Mouse (Mus musculus) layer of hippocampus, adult 2 months (tissue): ENCODE results near the gene Fam196b. TPM values are rescaled to one million over a fixed set of nuclear protein-coding genes. Genes with fewer than 3 reads are reported as not detected.
A peak's percentile ranks its signal among the peaks of the same experiment; 100 is the strongest.

ENCODE experiments used
- DNase-seq, 2 experiments: peaks; one replicate each; pipeline ENCODE4 v3.0.0; 2022; ENCODE audit warnings: low spot score in 2 of 2
- H3K27ac ChIP-seq: fragments of 200-600 bp; 2 replicates; pipeline ENCODE4 v1.8.1; 2022
- H3K4me3 ChIP-seq: fragments of 200-600 bp; 2 replicates; pipeline ENCODE4 v1.8.1; 2022; ENCODE audit warnings: mild to moderate bottlenecking
- CTCF ChIP-seq: fragments of 200-600 bp; conservative IDR thresholded peaks from 2 replicates; pipeline ENCODE4 v1.8.1; 2022; ENCODE audit warnings: antibody characterized with exemption, mild to moderate bottlenecking, moderate library complexity
- long read RNA-seq, 2 experiments: library from polyadenylated mRNA; stranded (forward); transcript quantifications; one replicate each; pipeline ENCODE4 v2.0.0; 2021; ENCODE audit warnings: borderline mapping rate in 2 of 2
- total RNA-seq, 2 experiments: library from RNA; stranded (reverse); gene quantifications; 2 replicates each; pipeline ENCODE4 v1.2.3; 2021

Fam196b gene
- under 1 TPM; 0.47 to 0.74 TPM for total RNA-seq
- long read RNA-seq, experiment 1, result 0 reads
- long read RNA-seq, experiment 2, result 0 reads

DNA sequence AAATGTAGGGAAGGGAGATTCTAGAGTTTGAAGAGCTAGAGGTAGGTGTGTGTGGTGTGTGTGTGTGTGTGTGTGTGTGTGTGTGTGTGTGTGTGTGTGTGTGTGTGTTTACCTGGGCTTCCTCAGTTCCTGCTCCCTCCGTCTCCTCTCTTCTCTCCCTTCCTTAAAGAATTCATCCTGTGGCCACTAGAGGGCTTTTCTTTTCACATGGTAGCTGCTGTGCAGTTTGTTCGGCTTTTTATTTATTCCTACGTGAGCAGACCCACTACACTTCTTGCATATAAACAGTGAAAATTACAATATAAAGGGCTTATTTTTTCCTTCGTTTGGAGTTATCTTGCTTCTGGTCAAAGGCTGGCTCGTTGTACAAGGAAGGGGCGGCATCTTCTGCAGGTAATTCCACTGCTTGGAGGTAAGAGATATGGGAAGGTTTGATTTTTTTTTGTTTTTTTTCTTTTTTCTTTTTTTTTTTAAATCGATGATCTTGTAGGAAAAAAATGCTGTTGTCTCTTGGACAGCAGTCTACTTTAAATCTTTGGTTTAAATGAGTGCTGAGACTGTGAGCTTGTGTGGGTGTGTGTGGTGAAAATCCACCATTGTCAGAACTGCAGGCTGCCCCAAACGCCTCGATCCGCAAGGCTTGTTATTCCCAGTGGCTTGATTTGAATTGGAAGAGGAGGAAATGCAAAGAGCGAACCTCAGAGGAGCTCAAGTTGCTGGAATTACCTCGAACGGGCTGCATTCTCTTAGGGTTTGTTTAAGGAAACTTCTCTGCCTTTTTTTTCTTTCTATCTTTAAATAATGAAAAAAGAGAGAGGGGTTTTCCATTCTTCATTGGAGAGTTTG lies at the start of gene Fam196b:
TSS of gene Fam196b (plus strand) at position 289 of the 846 bp plus-strand sequence.
- H3K4me3 ChIP-seq, result peak within 1 kb of the TSS; percentile 45
- DNase-seq, result peak; percentile 41 to 55
- no peak within 1 kb of the TSS for H3K27ac ChIP-seq
- TF ChIP-seq CTCF, result peak; percentile 73

- TF ChIP-seq CTCF, result no peak
- no peak overlapping the region for H3K27ac ChIP-seq
- no peak overlapping the region for H3K4me3 ChIP-seq
- peak; percentile 12 to 14 for DNase-seq
Measured at GRCm38 (mm10) chr11:34272016-34272415, 42.6 kb upstream of the Fam196b start.

- peak in 1 of 2 experiments; percentile 14 for DNase-seq
- no peak overlapping the region for H3K4me3 ChIP-seq
- H3K27ac ChIP-seq, result no peak overlapping the region
- peak; percentile 74 for TF ChIP-seq CTCF
Measured at GRCm38 (mm10) chr11:34275941-34276340, 38.7 kb upstream of the Fam196b start.

GRCm38 (mm10) chr11:34276363-34277046 lies 38.1 kb upstream of the Fam196b start:
- peak in 1 of 2 experiments; percentile 22 for DNase-seq
- no peak for TF ChIP-seq CTCF
- H3K4me3 ChIP-seq, result no peak overlapping the region

GRCm38 (mm10) chr11:34277047-34277445 lies 37.6 kb upstream of the Fam196b start:
- TF ChIP-seq CTCF, result no peak
- H3K4me3 ChIP-seq, result no peak overlapping the region
- no peak for DNase-seq
- H3K27ac ChIP-seq, result no peak overlapping the region

More at GRCm38 (mm10) chr11:34276363-34277046, 38.1 kb upstream of the Fam196b start:
- H3K27ac ChIP-seq, result no peak overlapping the region

DNA sequence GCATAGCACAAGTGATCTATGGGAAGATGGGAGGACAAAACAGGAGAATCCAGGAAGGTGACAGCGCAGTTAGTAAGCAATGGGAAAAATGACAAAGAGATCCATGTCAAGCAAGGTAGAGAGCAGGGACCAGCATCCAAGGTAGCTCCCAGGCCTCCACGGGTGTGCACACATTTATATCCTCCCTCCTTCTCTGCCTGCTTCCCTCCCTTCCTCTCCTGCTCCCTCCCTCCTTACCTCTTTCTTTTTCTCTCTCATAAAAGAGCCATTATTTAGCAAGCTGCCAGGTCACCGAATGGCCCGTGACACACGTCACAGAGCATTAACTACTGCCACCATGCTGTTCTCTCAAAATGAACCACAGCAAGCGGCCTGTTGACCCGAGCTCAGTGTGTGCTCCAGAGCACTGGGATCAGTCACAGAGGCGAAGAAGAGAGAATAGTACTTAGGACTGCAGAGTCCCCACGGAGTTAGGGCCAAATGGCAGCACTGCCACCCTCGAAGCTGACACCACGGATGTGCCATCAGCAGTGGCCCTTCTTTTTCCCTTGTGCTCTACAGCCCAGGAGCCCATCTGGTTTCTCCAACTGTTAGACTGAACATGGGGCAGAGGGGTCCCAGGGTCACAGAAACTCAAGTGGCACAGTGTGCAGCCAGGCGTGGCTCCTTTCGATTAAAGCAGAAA lies 30.4 kb upstream of the Fam196b start:
- no peak overlapping the region for H3K27ac ChIP-seq
- TF ChIP-seq CTCF, result no peak
- DNase-seq, result no peak
- H3K4me3 ChIP-seq, result no peak overlapping the region

DNA sequence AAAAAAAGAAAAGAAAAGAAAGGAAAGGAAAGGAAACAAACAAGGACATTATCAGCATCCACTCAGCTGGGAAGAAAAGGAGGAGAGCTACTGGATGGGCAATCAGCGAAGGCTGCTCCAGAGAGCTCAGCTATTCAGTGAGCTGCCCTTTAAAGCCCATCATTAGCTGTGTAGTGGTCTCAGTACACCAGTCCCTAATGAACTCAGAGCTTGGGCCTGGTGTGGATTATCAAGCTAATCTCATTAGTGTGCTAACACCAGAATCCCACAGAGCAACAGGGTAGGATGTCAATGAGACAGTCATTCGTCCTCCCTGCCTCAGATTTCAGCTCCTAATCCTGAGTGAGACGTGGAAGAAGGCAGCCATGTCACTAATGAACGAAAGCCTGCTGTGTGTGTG lies 24.4 kb upstream of the Fam196b start:
- H3K27ac ChIP-seq, result no peak overlapping the region
- TF ChIP-seq CTCF, result no peak
- no peak for DNase-seq

DNA sequence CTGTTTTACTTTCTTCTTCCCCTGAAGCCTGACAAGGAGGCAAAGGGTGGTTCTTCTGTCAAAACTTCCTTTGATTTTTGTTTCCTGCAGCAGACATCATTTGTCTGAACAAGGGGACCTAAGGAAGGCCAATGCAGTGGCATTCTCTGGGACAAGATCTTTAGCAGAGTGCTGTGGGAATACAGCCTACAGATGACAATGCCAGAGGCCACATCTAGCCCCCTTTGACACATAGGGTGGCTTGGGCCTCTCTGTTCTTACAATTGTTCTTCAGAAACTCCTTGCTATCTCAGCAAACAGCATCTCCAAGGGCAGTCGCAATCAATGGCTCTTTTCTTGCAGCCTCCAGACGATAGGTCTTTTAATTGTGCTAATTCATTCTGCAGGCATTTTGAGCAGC lies 23.9 kb upstream of the Fam196b start:
- Histone ChIP-seq H3K4me3 (no peak overlapping the region), H3K27ac (no peak overlapping the region)
- DNase-seq, result no peak
- TF ChIP-seq CTCF, result no peak

More for the DNA sequence above, 24.4 kb upstream of the Fam196b start:
- no peak overlapping the region for H3K4me3 ChIP-seq

- DNase-seq, result no peak
- TF ChIP-seq CTCF, result no peak
- H3K4me3 ChIP-seq, result no peak overlapping the region
- H3K27ac ChIP-seq, result no peak overlapping the region
Measured at GRCm38 (mm10) chr11:34291304-34291703, 23.3 kb upstream of the Fam196b start.

GRCm38 (mm10) chr11:34297698-34298378 lies 16.8 kb upstream of the Fam196b start:
- Histone ChIP-seq H3K27ac (no peak overlapping the region), H3K4me3 (no peak overlapping the region)
- no peak for DNase-seq
- no peak for TF ChIP-seq CTCF

DNA sequence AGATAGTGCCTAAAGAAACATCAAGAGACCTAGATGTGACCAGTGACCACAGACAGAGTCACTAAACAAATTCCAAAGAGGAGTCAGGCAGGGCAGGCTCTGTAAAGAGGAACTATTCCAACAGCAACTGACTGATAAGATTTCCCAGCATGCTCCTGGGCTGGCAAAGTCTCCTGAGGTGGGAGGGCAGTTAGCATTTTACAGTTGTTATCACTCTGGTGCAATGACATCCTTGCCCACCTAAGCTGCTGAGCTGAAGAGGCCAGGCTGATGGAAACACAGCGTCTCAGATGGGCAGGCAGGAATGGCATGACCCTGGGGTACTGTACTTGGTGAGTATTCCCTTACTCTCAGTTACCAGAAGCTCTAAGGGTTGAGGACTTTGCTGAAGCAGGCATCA lies 15.1 kb upstream of the Fam196b start:
- Histone ChIP-seq H3K4me3 (no peak overlapping the region), H3K27ac (no peak overlapping the region)
- TF ChIP-seq CTCF, result no peak
- DNase-seq, result no peak

DNA sequence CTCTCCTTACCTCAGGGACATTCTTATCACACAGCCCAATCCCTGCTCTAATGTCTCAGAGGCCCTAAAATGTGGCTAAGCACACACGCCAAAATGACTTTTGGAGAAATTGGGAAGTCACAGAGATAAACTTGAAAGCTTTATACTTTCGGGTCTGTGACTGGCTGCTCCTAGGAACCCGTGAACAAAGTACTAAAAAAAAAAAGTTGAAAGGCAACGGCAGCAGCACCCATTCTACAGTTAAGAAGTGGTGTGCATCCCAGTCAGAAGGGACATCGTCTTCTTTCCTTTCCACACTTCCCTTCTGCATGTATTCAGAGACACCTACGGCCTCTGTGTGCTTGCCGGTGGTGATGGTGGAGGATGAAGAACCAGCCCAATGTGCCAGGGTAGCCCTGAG lies 14.6 kb upstream of the Fam196b start:
- H3K4me3 ChIP-seq, result no peak overlapping the region

DNA sequence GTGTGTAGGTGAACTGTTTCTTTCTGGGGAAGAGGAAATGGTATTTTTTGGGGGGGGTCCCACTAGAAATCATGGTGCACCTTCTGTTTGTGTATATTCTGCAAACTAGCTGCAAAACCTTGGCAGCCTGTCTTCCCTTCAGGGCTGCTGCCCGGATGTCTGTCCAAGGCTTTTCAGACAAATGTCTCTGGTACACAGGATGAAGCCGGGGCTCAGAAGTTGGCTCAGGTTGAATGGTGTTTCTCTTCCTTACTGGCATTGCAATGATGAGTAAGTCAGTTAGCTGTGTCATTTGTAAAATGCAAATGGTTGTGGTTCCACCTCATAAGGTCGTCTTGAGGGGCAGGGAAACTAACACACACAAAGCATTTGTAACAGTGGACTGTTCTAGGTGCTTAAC lies 8.4 kb upstream of the Fam196b start:
- TF ChIP-seq CTCF, result no peak
- H3K4me3 ChIP-seq, result no peak overlapping the region
- no peak for DNase-seq
- H3K27ac ChIP-seq, result no peak overlapping the region

More for the DNA sequence above, 14.6 kb upstream of the Fam196b start:
- no peak for DNase-seq
- no peak for TF ChIP-seq CTCF
- H3K27ac ChIP-seq, result no peak overlapping the region
